Comparison of ENCODE assay signal across 23 mouse cellular contexts in the genomic region with DNA sequence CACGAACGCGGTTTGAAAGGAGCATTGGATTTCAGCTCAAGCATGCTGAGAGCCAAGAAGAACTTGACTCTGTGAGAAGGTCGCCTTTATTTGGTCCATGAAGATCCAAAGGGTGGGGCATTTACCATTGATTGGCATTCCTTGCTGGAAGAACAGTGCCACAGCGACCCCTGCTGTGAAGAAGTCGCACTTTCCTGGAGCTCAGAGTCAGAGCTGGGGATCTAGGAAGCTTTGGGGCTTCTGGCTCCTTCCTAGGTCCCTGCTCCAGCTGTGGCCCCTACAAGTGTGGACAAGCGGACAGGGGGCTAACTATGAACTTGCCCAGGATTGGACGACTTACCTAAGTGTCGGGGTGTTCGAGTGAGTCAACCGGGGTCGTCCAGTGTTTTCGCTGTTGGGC. TPM values are rescaled to one million over a fixed set of nuclear protein-coding genes. Genes with fewer than 3 reads are reported as not detected.
DNase-seq lines count a peak whose midpoint lies in the region; ATAC-seq and TF ChIP-seq lines count a peak whose summit lies in the region.
"Not testable (repeated sequence)": the region's sequence is repeated elsewhere in the genome, so short reads cannot be mapped to it uniquely, and the experiment has no call there.
"Had no signal": no experiment of that assay in that cellular context is flagged by ENCODE, and none has a peak within 500 bp of the region (broad histone marks: within the 10 kb centered on the region; RNA-seq: fewer than 3 reads in every experiment).

No protein-coding gene starts in this region.

- H3K9ac ChIP-seq in forebrain, postnatal 0 days; hindbrain, embryonic 12.5 days; intestine, embryonic 15.5 days; midbrain, embryonic 13.5 days (replicated peaks); neural tube, embryonic 11.5 days (ENCODE audit: low read length): not testable (repeated sequence)

- not testable (repeated sequence) for H3K9me3 ChIP-seq in forebrain, postnatal 0 days (ENCODE audit: low read length); hindbrain, embryonic 12.5 days (replicated peaks); intestine, embryonic 15.5 days; midbrain, embryonic 13.5 days; neural tube, embryonic 11.5 days (ENCODE audit: control insufficient read depth, low read length)

- WGBS in forebrain, postnatal 0 days: no CpG with 5 or more reads among the region's 13 CpGs
- WGBS in hindbrain, embryonic 12.5 days: no CpG with 5 or more reads among the region's 13 CpGs
- WGBS in intestine, embryonic 15.5 days: no CpG with 5 or more reads among the region's 13 CpGs
- no CpG with 5 or more reads among the region's 13 CpGs for WGBS in midbrain, embryonic 13.5 days
- WGBS in neural tube, embryonic 11.5 days: no CpG with 5 or more reads among the region's 13 CpGs

- not testable (repeated sequence) for H3K4me1 ChIP-seq in forebrain, postnatal 0 days (ENCODE audit: insufficient read depth); hindbrain, embryonic 12.5 days; intestine, embryonic 15.5 days (replicated peaks); midbrain, embryonic 13.5 days (replicated peaks); neural tube, embryonic 11.5 days (ENCODE audit: control insufficient read depth, insufficient read depth, low read length)

- H3K36me3 ChIP-seq in forebrain, postnatal 0 days (ENCODE audit: insufficient read depth); hindbrain, embryonic 12.5 days; intestine, embryonic 15.5 days; midbrain, embryonic 13.5 days; neural tube, embryonic 11.5 days (ENCODE audit: control insufficient read depth, insufficient read depth, low read length): not testable (repeated sequence)

- ATAC-seq in activated CD4-positive, CD25-positive, alpha-beta regulatory T cell, adult 4 months: peak; percentile 23
- ATAC-seq in forebrain, postnatal 0 days: peak; percentile 67; the same call in 1 of the 2 replicates
- ATAC-seq in hindbrain, embryonic 12.5 days (ENCODE audit: low FRiP score): peak; percentile 40
- 0 out of 2 replicates have a peak, but pooled peaks have one; percentile 23 for ATAC-seq in intestine, embryonic 15.5 days
- ATAC-seq in megakaryocyte progenitor cell, adult 5-6 weeks (replicated peaks; ENCODE audit: poor library complexity): peak; percentile 87
- ATAC-seq in midbrain, embryonic 13.5 days: peak; percentile 62; the same call in 1 of the 2 replicates
- ATAC-seq in neural tube, embryonic 11.5 days (ENCODE audit: insufficient read depth, low FRiP score, low TSS enrichment): peak; percentile 58

- DNase-seq in forebrain, postnatal 0 days; neural tube, embryonic 11.5 days (ENCODE audit: low spot score): not testable (repeated sequence)

- not testable (repeated sequence) for H3K4me2 ChIP-seq in forebrain, postnatal 0 days (ENCODE audit: low read depth); hindbrain, embryonic 12.5 days (replicated peaks); intestine, embryonic 15.5 days (replicated peaks); midbrain, embryonic 13.5 days (replicated peaks); neural tube, embryonic 11.5 days (ENCODE audit: low read depth)

- H3K27ac ChIP-seq in forebrain, postnatal 0 days (ENCODE audit: low read depth, low read length); hindbrain, embryonic 12.5 days; intestine, embryonic 15.5 days; midbrain, embryonic 13.5 days; neural tube, embryonic 11.5 days (ENCODE audit: low read depth, low read length): not testable (repeated sequence)

- H3K4me3 ChIP-seq in forebrain, postnatal 0 days (ENCODE audit: low read depth, low read length); hindbrain, embryonic 12.5 days; intestine, embryonic 15.5 days (replicated peaks); midbrain, embryonic 13.5 days (replicated peaks); neural tube, embryonic 11.5 days (ENCODE audit: low read depth, low read length): not testable (repeated sequence)

- not testable (repeated sequence) for TF ChIP-seq CTCF in forebrain, postnatal 0 days (IDR thresholded peaks at IDR 0.05; ENCODE audit: low read depth)

- not testable (repeated sequence) for H3K27me3 ChIP-seq in forebrain, postnatal 0 days (ENCODE audit: insufficient read depth, low read length); hindbrain, embryonic 12.5 days; intestine, embryonic 15.5 days (replicated peaks); midbrain, embryonic 13.5 days; neural tube, embryonic 11.5 days (ENCODE audit: control insufficient read depth, insufficient read depth, low read length)

RNA-seq across cellular contexts. Expression of gene Gm21188, which starts 18.9 kb away (rescaled TPM):
- polyA plus RNA-seq in activated CD4-positive, CD25-positive, alpha-beta regulatory T cell, adult 4 months (2017; shearing (Covaris generic)): 1 to 10 TPM in 1 of 2 experiments, not detected in 1; 1.6 TPM
- 0.15 TPM in 1 of 2 replicates, not detected in the other for total RNA-seq in forebrain, postnatal 0 days (2014; rRNA removed)
- polyA plus RNA-seq in forebrain, postnatal 0 days (2015; fragmentation: Nextera tagmentation; extraction: Ambion mirVana): not detected in 2 replicates
- not detected in 2 replicates for polyA plus RNA-seq in hindbrain, embryonic 12.5 days (2016; fragmentation: Nextera tagmentation; extraction: Ambion mirVana)
- 0.16 TPM in 1 of 2 replicates, not detected in the other for polyA plus RNA-seq in intestine, embryonic 15.5 days (2015; fragmentation: Nextera tagmentation; extraction: Ambion mirVana)
- total RNA-seq in megakaryocyte progenitor cell, adult 5-6 weeks (2015): 70.2 and 71.3 TPM in 2 replicates
- 34.4 and 35.7 TPM in 2 replicates for total RNA-seq in megakaryocyte progenitor cell, adult 5-6 weeks (2017)
- polyA plus RNA-seq in midbrain, embryonic 13.5 days (2015; fragmentation: Nextera tagmentation; extraction: Ambion mirVana): not detected in 2 replicates
- not detected in 2 replicates for polyA plus RNA-seq in neural tube, embryonic 11.5 days (2014; fragmentation: Nextera tagmentation; extraction: Ambion mirVana)
- total RNA-seq: adrenal gland, adult 2 months had no signal
- polyA plus RNA-seq: adrenal gland, adult 2 months; C2C12; embryonic facial prominence, embryonic 10.5 days; forebrain, embryonic 15.5 days; heart, embryonic 12.5 days; hindbrain, embryonic 11.5 days had no signal

RNA-seq across cellular contexts. Expression of gene Gm36079, which starts 44.1 kb away (rescaled TPM):
- polyA plus RNA-seq in activated CD4-positive, CD25-positive, alpha-beta regulatory T cell, adult 4 months (2017; shearing (Covaris generic)): not detected
- not detected in 2 replicates for total RNA-seq in forebrain, postnatal 0 days (2014; rRNA removed)
- polyA plus RNA-seq in forebrain, postnatal 0 days (2015; fragmentation: Nextera tagmentation; extraction: Ambion mirVana): not detected in 2 replicates
- polyA plus RNA-seq in hindbrain, embryonic 12.5 days (2016; fragmentation: Nextera tagmentation; extraction: Ambion mirVana): not detected in 2 replicates
- polyA plus RNA-seq in intestine, embryonic 15.5 days (2015; fragmentation: Nextera tagmentation; extraction: Ambion mirVana): not detected in 2 replicates
- total RNA-seq in megakaryocyte progenitor cell, adult 5-6 weeks (2015): 3.7 TPM in 1 of 2 replicates, not detected in the other
- total RNA-seq in megakaryocyte progenitor cell, adult 5-6 weeks (2017): not detected in 2 replicates
- not detected in 2 replicates for polyA plus RNA-seq in midbrain, embryonic 13.5 days (2015; fragmentation: Nextera tagmentation; extraction: Ambion mirVana)
- polyA plus RNA-seq in neural tube, embryonic 11.5 days (2014; fragmentation: Nextera tagmentation; extraction: Ambion mirVana): not detected in 2 replicates
- total RNA-seq: adrenal gland, adult 2 months; adrenal gland, postnatal 25 days; CH12.LX; gastrocnemius, adult 18-20 months; gastrocnemius, postnatal 14 days; heart, adult 8-10 months; heart, postnatal 25 days had no signal
- polyA plus RNA-seq: C2C12; embryonic facial prominence, embryonic 10.5 days; embryonic facial prominence, embryonic 14.5 days; forebrain, embryonic 15.5 days; gonadal fat pad, adult 2 months; heart, embryonic 12.5 days; heart, embryonic 16.5 days; hindbrain, embryonic 11.5 days; Patski had no signal

Comparison
In these comparisons a context has a peak if more than half of its experiments do, and no peak if none do; other contexts are left out.
1. ATAC-seq: peak in every context shown above with its lines; median percentile 87 in megakaryocyte progenitor cell, adult 5-6 weeks; 67 in forebrain, postnatal 0 days; 62 in midbrain, embryonic 13.5 days; 58 in neural tube, embryonic 11.5 days; 40 in hindbrain, embryonic 12.5 days; 23 in activated CD4-positive, CD25-positive, alpha-beta regulatory T cell, adult 4 months; 23 in intestine, embryonic 15.5 days.